Comparison of ENCODE assay signal across 10 mouse cellular contexts in the genomic region with DNA sequence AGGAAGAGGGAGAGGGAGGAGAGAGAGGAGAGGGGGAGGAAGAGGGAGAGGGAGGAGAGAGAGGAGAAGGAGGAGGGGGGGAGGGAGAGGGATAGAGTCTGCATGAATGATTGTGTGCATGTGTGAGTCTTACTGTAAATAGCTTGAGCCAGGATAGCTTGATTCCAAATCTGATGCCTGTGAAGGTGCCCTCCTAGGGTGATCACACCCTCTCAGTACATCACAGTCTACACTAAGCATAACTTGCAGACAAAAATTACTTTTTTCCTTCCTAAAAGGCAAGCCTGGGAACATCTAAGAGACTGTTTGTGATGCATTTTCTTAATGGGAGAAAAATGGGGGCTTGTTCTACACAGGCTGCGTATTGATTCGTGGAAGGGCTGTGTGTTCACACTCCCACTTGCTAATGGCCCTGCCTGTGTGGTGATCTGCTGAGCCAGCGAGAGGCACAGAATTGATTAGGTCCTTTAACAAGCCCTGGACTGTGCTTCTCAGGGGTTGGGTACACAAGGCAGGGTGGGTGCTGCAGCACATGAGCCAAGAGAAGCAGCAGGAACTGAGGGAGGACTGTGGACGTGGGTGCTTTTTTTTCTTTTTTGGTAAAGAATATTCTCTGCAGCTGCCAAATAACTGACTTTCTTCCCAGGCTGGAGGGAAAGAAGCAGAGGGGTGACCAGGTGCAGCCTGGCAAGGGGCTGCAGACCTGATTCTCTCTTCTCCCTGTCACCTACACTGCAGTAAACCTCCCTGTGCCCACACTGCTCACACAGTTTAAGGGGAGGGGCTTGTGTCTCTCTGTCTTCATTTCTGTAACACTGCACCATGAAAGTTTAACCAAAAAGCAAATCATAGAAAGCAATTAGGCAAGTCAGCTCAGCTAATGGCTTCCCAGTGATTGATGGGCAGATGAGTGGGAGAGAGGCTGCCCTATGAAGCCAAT.
A peak's percentile ranks its signal among the peaks of the same experiment; 100 is the strongest.
DNase-seq lines count a peak whose midpoint lies in the region; ATAC-seq and TF ChIP-seq lines count a peak whose summit lies in the region.
"Had no signal": no experiment of that assay in that cellular context is flagged by ENCODE, and none has a peak within 500 bp of the region (broad histone marks: within the 10 kb centered on the region; RNA-seq: fewer than 3 reads in every experiment).

No protein-coding gene starts in this region.

- H3K9me3 ChIP-seq in forebrain, embryonic 12.5 days: no peaks in the 10 kb centered on the region
- H3K9me3 ChIP-seq in forebrain, embryonic 15.5 days: no peaks in the 10 kb centered on the region
- H3K9me3 ChIP-seq in midbrain, embryonic 13.5 days: no peaks in the 10 kb centered on the region
- no peaks in the 10 kb centered on the region for H3K9me3 ChIP-seq in intestine, postnatal 0 days (ENCODE audit: control insufficient read depth)

- H3K9ac ChIP-seq in forebrain, embryonic 12.5 days: no peak overlapping the region
- no peak overlapping the region for H3K9ac ChIP-seq in forebrain, embryonic 15.5 days (replicated peaks)
- H3K9ac ChIP-seq in midbrain, embryonic 13.5 days (replicated peaks): peak overlapping the region; percentile 28; the same call in 1 of the 2 replicates
- H3K9ac ChIP-seq in intestine, postnatal 0 days (ENCODE audit: low read depth, low read length): no peak overlapping the region

- H3K4me2 ChIP-seq in forebrain, embryonic 12.5 days: no peak overlapping the region
- no peak overlapping the region for H3K4me2 ChIP-seq in forebrain, embryonic 15.5 days (replicated peaks)
- no peak overlapping the region for H3K4me2 ChIP-seq in midbrain, embryonic 13.5 days (replicated peaks)
- no peak overlapping the region for H3K4me2 ChIP-seq in intestine, postnatal 0 days (replicated peaks; ENCODE audit: low read depth)

- H3K27ac ChIP-seq in forebrain, embryonic 12.5 days: peak overlapping the region; percentile 68
- H3K27ac ChIP-seq in forebrain, embryonic 15.5 days (replicated peaks): peak overlapping the region; percentile 86
- H3K27ac ChIP-seq in midbrain, embryonic 13.5 days: peak overlapping the region; percentile 90
- no peak overlapping the region for H3K27ac ChIP-seq in intestine, postnatal 0 days (ENCODE audit: low read depth, low read length)

- no peaks in the 10 kb centered on the region for H3K27me3 ChIP-seq in forebrain, embryonic 12.5 days
- no peaks in the 10 kb centered on the region for H3K27me3 ChIP-seq in forebrain, embryonic 15.5 days
- no peaks in the 10 kb centered on the region for H3K27me3 ChIP-seq in midbrain, embryonic 13.5 days
- H3K27me3 ChIP-seq in intestine, postnatal 0 days (replicated peaks; ENCODE audit: control insufficient read depth, insufficient read depth, low read length): no peaks in the 10 kb centered on the region

- no peak for TF ChIP-seq CTCF in intestine, postnatal 0 days (IDR thresholded peaks at IDR 0.05; ENCODE audit: low read depth)

- H3K36me3 ChIP-seq in forebrain, embryonic 12.5 days (replicated peaks): no peaks in the 10 kb centered on the region
- no peaks in the 10 kb centered on the region for H3K36me3 ChIP-seq in forebrain, embryonic 15.5 days
- no peaks in the 10 kb centered on the region for H3K36me3 ChIP-seq in midbrain, embryonic 13.5 days
- no peaks in the 10 kb centered on the region for H3K36me3 ChIP-seq in intestine, postnatal 0 days (ENCODE audit: control insufficient read depth, insufficient read depth)
- H3K36me3 ChIP-seq: G1E had no signal

- peaks cover 39% of the 10 kb centered on the region for H3K4me1 ChIP-seq in forebrain, embryonic 12.5 days
- H3K4me1 ChIP-seq in forebrain, embryonic 15.5 days: peaks cover 42% of the 10 kb centered on the region
- H3K4me1 ChIP-seq in midbrain, embryonic 13.5 days (replicated peaks): peaks cover 43% of the 10 kb centered on the region
- no peaks in the 10 kb centered on the region for H3K4me1 ChIP-seq in intestine, postnatal 0 days (replicated peaks; ENCODE audit: control insufficient read depth, insufficient read depth, low read length)

- DNase-seq in layer of hippocampus, adult 8-10 months (ENCODE audit: low spot score in 2 of 2): peak; percentile 22 to 33
- no peak for DNase-seq in spleen, postnatal 4 days (ENCODE audit: low spot score in 2 of 2)
- no peak for DNase-seq in kidney, postnatal 10 days
- DNase-seq: embryo, embryonic 11 days; lung, adult 2 months had no signal

- no peak overlapping the region for H3K4me3 ChIP-seq in forebrain, embryonic 12.5 days (replicated peaks)
- no peak overlapping the region for H3K4me3 ChIP-seq in forebrain, embryonic 15.5 days
- H3K4me3 ChIP-seq in midbrain, embryonic 13.5 days (replicated peaks): no peak overlapping the region
- no peak overlapping the region for H3K4me3 ChIP-seq in intestine, postnatal 0 days (ENCODE audit: low read depth, low read length)

- WGBS in forebrain, embryonic 12.5 days: 53% methylated on average over 4 of the region's 4 CpGs
- WGBS in forebrain, embryonic 15.5 days: 16% methylated on average over 4 of the region's 4 CpGs
- 47% methylated on average over 4 of the region's 4 CpGs for WGBS in midbrain, embryonic 13.5 days
- WGBS in intestine, postnatal 0 days: 45% methylated on average over 4 of the region's 4 CpGs

- ATAC-seq in forebrain, embryonic 12.5 days (ENCODE audit: low FRiP score): peak; percentile 68
- ATAC-seq in forebrain, embryonic 15.5 days (replicated peaks): peak; percentile 75
- peak; percentile 58; the same call in 1 of the 2 replicates for ATAC-seq in midbrain, embryonic 13.5 days
- ATAC-seq in intestine, postnatal 0 days: no peak

Comparison
In these comparisons a context has a peak if more than half of its experiments do, and no peak if none do; other contexts are left out.
1. DNase-seq: peak in layer of hippocampus, adult 8-10 months (2 of 2); none in spleen, postnatal 4 days (0 of 2) and kidney, postnatal 10 days (single experiment).